Mouse (Mus musculus) neural tube, embryonic 11.5 days (tissue): ENCODE results near the gene Stau1. TPM values are rescaled to one million over a fixed set of nuclear protein-coding genes. Genes with fewer than 3 reads are reported as not detected.

Experiments used
- ATAC-seq: fragments of 200-750 bp; cut with Nextera tagmentation; 2 replicates; pipeline ENCODE4 v1.8.0; 2017; ENCODE audit warnings: moderate number of reproducible peaks, mild to moderate bottlenecking, moderate TSS enrichment, moderate library complexity; ENCODE audit not compliant: insufficient read depth, low FRiP score, low TSS enrichment
- DNase-seq: peaks from one replicate; pipeline ENCODE4 v3.0.0-alpha.2; 2015; ENCODE audit warnings: low spot score
- H3K27ac ChIP-seq: fragments of 300-500 bp; sonication (generic); 2 replicates; pipeline ENCODE4 v1.5.1; 2014; ENCODE audit warnings: low read depth, mild to moderate bottlenecking, low read length
- H3K27me3 ChIP-seq: fragments of 300-500 bp; sonication (generic); 2 replicates; pipeline ENCODE4 v1.6.1; 2014; ENCODE audit warnings: mild to moderate bottlenecking, low read length, mixed read lengths; ENCODE audit not compliant: control insufficient read depth, insufficient read depth
- H3K36me3 ChIP-seq: fragments of 300-500 bp; sonication (generic); 2 replicates; pipeline ENCODE4 v1.6.1; 2014; ENCODE audit warnings: mild to moderate bottlenecking, low read length, moderate library complexity, mixed read lengths; ENCODE audit not compliant: control insufficient read depth, insufficient read depth
- H3K4me1 ChIP-seq: fragments of 300-500 bp; sonication (generic); 2 replicates; pipeline ENCODE4 v1.6.1; 2014; ENCODE audit warnings: low read length, mixed read lengths; ENCODE audit not compliant: control insufficient read depth, insufficient read depth
- H3K4me2 ChIP-seq: fragments of 300-500 bp; sonication (generic); 2 replicates; pipeline ENCODE4 v1.6.1; 2014; ENCODE audit warnings: low read depth, mild to moderate bottlenecking, moderate library complexity
- H3K4me3 ChIP-seq: fragments of 300-500 bp; sonication (generic); 2 replicates; pipeline ENCODE4 v1.5.1; 2014; ENCODE audit warnings: low read depth, low read length
- H3K9ac ChIP-seq: fragments of 300-500 bp; sonication (generic); 2 replicates; pipeline ENCODE4 v1.6.1; 2014; ENCODE audit warnings: mild to moderate bottlenecking, low read length
- H3K9me3 ChIP-seq: fragments of 300-500 bp; sonication (generic); 2 replicates; pipeline ENCODE4 v1.6.1; 2016; ENCODE audit warnings: low read length; ENCODE audit not compliant: control insufficient read depth
- WGBS: fragments of 180-500 bp; shearing (Covaris S2); extraction: QIAGEN DNeasy Blood & Tissue Kit; methylation state at CpG from one replicate; pipeline ENCODE4 v1.1.7; 2014; 5-methylcytosine and 5-hydroxymethylcytosine counted together
- polyA plus RNA-seq: library from polyadenylated mRNA; unstranded; fragments of >200 nt; fragmentation: Nextera tagmentation; extraction: Ambion mirVana; gene quantifications from 2 replicates; pipeline ENCODE4 v1.2.1, GENCODE M21; 2014

Gene Stau1
- polyA plus RNA-seq, 1 experiment from 2014 or later, result 103 TPM

- 89% methylated on average over 2 of the region's 2 CpGs for WGBS
Observed at GRCm38 (mm10) chr2:166923971-166924370, 72.1 kb downstream of the Stau1 start.

GRCm38 (mm10) chr2:166910536-166910935 lies 85.6 kb downstream of the Stau1 start:
- 93% methylated on average over 8 of the region's 8 CpGs for WGBS
- Histone ChIP-seq H3K4me1 (peaks cover 7% of the 10 kb centered on the region; the same call in 1 of the 2 replicates), H3K27ac (no peak overlapping the region), H3K36me3 (peaks cover 2% of the 10 kb centered on the region; the same call in 1 of the 2 replicates), H3K9ac (no peak overlapping the region), H3K9me3 (no peaks in the 10 kb centered on the region), H3K27me3 (no peaks in the 10 kb centered on the region), H3K4me3 (no peak overlapping the region), H3K4me2 (no peak overlapping the region)
- ATAC-seq (no peak), DNase-seq (no peak)

More at GRCm38 (mm10) chr2:166923971-166924370, 72.1 kb downstream of the Stau1 start:
- H3K27me3 ChIP-seq, result no peaks in the 10 kb centered on the region
- H3K4me3 ChIP-seq, result no peak overlapping the region
- no peaks in the 10 kb centered on the region for H3K9me3 ChIP-seq
- no peaks in the 10 kb centered on the region for H3K4me1 ChIP-seq
- DNase-seq (no peak), ATAC-seq (no peak)
- H3K9ac ChIP-seq, result no peak overlapping the region
- no peak overlapping the region for H3K27ac ChIP-seq
- H3K4me2 ChIP-seq, result no peak overlapping the region
- H3K36me3 ChIP-seq, result peaks cover 6% of the 10 kb centered on the region

GRCm38 (mm10) chr2:166909729-166910128 lies 86.4 kb downstream of the Stau1 start:
- Histone ChIP-seq H3K4me2 (no peak overlapping the region), H3K4me3 (no peak overlapping the region), H3K9ac (no peak overlapping the region), H3K27me3 (no peaks in the 10 kb centered on the region), H3K27ac (no peak overlapping the region), H3K4me1 (peaks cover 7% of the 10 kb centered on the region; the same call in 1 of the 2 replicates), H3K9me3 (no peaks in the 10 kb centered on the region), H3K36me3 (peaks cover 2% of the 10 kb centered on the region; the same call in 1 of the 2 replicates)
- DNase-seq (no peak), ATAC-seq (no peak)
- 95% methylated on average over 3 of the region's 3 CpGs for WGBS

- Histone ChIP-seq H3K9me3 (no peaks in the 10 kb centered on the region), H3K27me3 (no peaks in the 10 kb centered on the region), H3K9ac (peak overlapping the region; percentile 90), H3K4me1 (peaks cover 7% of the 10 kb centered on the region; the same call in 1 of the 2 replicates), H3K4me3 (peak overlapping the region; percentile 77), H3K4me2 (peak overlapping the region; percentile 79), H3K27ac (peak overlapping the region; percentile 91; the same call in 1 of the 2 replicates), H3K36me3 (peaks cover 2% of the 10 kb centered on the region; the same call in 1 of the 2 replicates)
- ATAC-seq (no peak), DNase-seq (no peak)
- 1% methylated on average over 28 of the region's 28 CpGs for WGBS
Observed at GRCm38 (mm10) chr2:166906523-166907182, 89.4 kb downstream of the Stau1 start.

GRCm38 (mm10) chr2:166905711-166906522 lies 90.2 kb downstream of the Stau1 start, which contains the start of gene Cse1l:
TSS of gene Cse1l (plus strand) at chr2:166906040.
- H3K27ac ChIP-seq, result peak within 1 kb of the TSS; percentile 91
- DNase-seq, result peak; percentile 98
- no peaks in the 10 kb centered on the region for H3K27me3 ChIP-seq
- ATAC-seq, result peak; percentile 94
- H3K36me3 ChIP-seq, result peaks cover 2% of the 10 kb centered on the region; the same call in 1 of the 2 replicates
- H3K4me3 ChIP-seq, result peak within 1 kb of the TSS; percentile 77
- peak within 1 kb of the TSS; percentile 90 for H3K9ac ChIP-seq
- H3K4me1 ChIP-seq, result peaks cover 7% of the 10 kb centered on the region; the same call in 1 of the 2 replicates
- under 1% methylated on average over 79 of the region's 80 CpGs for WGBS
- peak within 1 kb of the TSS; percentile 79 for H3K4me2 ChIP-seq
- no peaks in the 10 kb centered on the region for H3K9me3 ChIP-seq

- H3K36me3 ChIP-seq, result no peaks in the 10 kb centered on the region
- WGBS, result 97% methylated on average over 6 of the region's 6 CpGs
- peaks cover 7% of the 10 kb centered on the region; the same call in 1 of the 2 replicates for H3K4me1 ChIP-seq
- H3K27ac ChIP-seq, result no peak overlapping the region
- H3K4me3 ChIP-seq, result no peak overlapping the region
- no peak for DNase-seq
- no peaks in the 10 kb centered on the region for H3K9me3 ChIP-seq
- no peak for ATAC-seq
- no peak overlapping the region for H3K9ac ChIP-seq
- H3K27me3 ChIP-seq, result no peaks in the 10 kb centered on the region
- H3K4me2 ChIP-seq, result no peak overlapping the region
Observed at GRCm38 (mm10) chr2:166903719-166904282, 92.3 kb downstream of the Stau1 start.

- WGBS, result 88% methylated on average over 8 of the region's 8 CpGs
- Histone ChIP-seq H3K27ac (no peak overlapping the region), H3K4me2 (no peak overlapping the region), H3K9me3 (no peaks in the 10 kb centered on the region), H3K36me3 (no peaks in the 10 kb centered on the region), H3K4me3 (no peak overlapping the region), H3K9ac (no peak overlapping the region), H3K4me1 (no peaks in the 10 kb centered on the region), H3K27me3 (no peaks in the 10 kb centered on the region)
- no peak for ATAC-seq
- no peak for DNase-seq
Observed at GRCm38 (mm10) chr2:166900792-166901505, 95.2 kb downstream of the Stau1 start.

- Histone ChIP-seq H3K4me2 (no peak overlapping the region), H3K36me3 (no peaks in the 10 kb centered on the region), H3K27me3 (no peaks in the 10 kb centered on the region), H3K27ac (no peak overlapping the region), H3K9me3 (no peaks in the 10 kb centered on the region), H3K9ac (no peak overlapping the region), H3K4me1 (no peaks in the 10 kb centered on the region), H3K4me3 (no peak overlapping the region)
- WGBS, result 77% methylated on average over 3 of the region's 3 CpGs
- DNase-seq (no peak), ATAC-seq (no peak)
Observed at GRCm38 (mm10) chr2:166899746-166900145, 96.4 kb downstream of the Stau1 start.
